ENCODE assay signal across 29 mouse cellular contexts in genomic region chr16:18169776-18170175, GRCm38 (mm10). TPM values are rescaled to one million over a fixed set of nuclear protein-coding genes. Genes with fewer than 3 reads are reported as not detected.
"Had no signal": no experiment of that assay in that cellular context is flagged by ENCODE, and none has a peak within 500 bp of the region (broad histone marks: within the 10 kb centered on the region; RNA-seq: fewer than 3 reads in every experiment).

No protein-coding gene starts in this region.

- H3K9me3 ChIP-seq: kidney, embryonic 15.5 days; midbrain, embryonic 12.5 days; midbrain, embryonic 15.5 days; neural tube, embryonic 12.5 days; neural tube, embryonic 15.5 days had no signal

- H3K27me3 ChIP-seq: midbrain, embryonic 15.5 days; neural tube, embryonic 15.5 days had no signal

- ATAC-seq: lung, postnatal 0 days; midbrain, embryonic 15.5 days had no signal

- H3K27ac ChIP-seq: kidney, embryonic 15.5 days; left cerebral cortex, adult 2 months; liver, embryonic 14.5 days; macrophage; midbrain, embryonic 12.5 days; midbrain, embryonic 15.5 days; neural tube, embryonic 12.5 days; neural tube, embryonic 15.5 days; stomach, postnatal 0 days had no signal

- H3K36me3 ChIP-seq: kidney, embryonic 15.5 days; midbrain, embryonic 12.5 days; midbrain, embryonic 15.5 days; neural tube, embryonic 12.5 days; neural tube, embryonic 15.5 days had no signal

- DNase-seq: kidney, postnatal 10 days; kidney, postnatal 36 days; layer of hippocampus, postnatal 36 days; liver, postnatal 0 days; lung, embryonic 14.5 days; right cerebral cortex, adult 18-20 months; right cerebral cortex, postnatal 14 days; right cerebral cortex, postnatal 4 days; thymus, adult 2 months; thymus, postnatal 25 days had no signal

- H3K4me3 ChIP-seq: kidney, embryonic 15.5 days; left cerebral cortex, adult 2 months; midbrain, embryonic 12.5 days; midbrain, embryonic 15.5 days; neural tube, embryonic 12.5 days; neural tube, embryonic 15.5 days had no signal

RNA-seq across cellular contexts. Expression of gene Rtn4r, which starts 42.3 kb away (rescaled TPM):
- total RNA-seq: liver, adult 2 months had no signal
- polyA plus RNA-seq: liver, adult 2 months; macrophage had no signal

RNA-seq across cellular contexts. Expression of gene Ccdc188, which starts 47.9 kb away (rescaled TPM):
- total RNA-seq: layer of hippocampus, adult 8-10 months; layer of hippocampus, postnatal 10 days; layer of hippocampus, postnatal 36 days; left cerebral cortex, adult 2 months; left cerebral cortex, postnatal 10 days; liver, adult 2 months; megakaryocyte, adult 5-6 weeks had no signal
- polyA plus RNA-seq: kidney, embryonic 15.5 days; limb, embryonic 11.5 days; limb, embryonic 14.5 days; liver, adult 2 months; liver, embryonic 14.5 days; liver, postnatal 0 days; lung, embryonic 14.5 days; lung, postnatal 0 days; macrophage; midbrain, embryonic 12.5 days; neural tube, embryonic 12.5 days; neural tube, embryonic 15.5 days; stomach, embryonic 14.5 days; stomach, postnatal 0 days; urinary bladder, adult 2 months had no signal
